Mouse (Mus musculus) naive thymus-derived CD4-positive, alpha-beta T cell, adult 5 months (primary cell): ENCODE data around the gene Fut11. TPM values are rescaled to one million over a fixed set of nuclear protein-coding genes. Genes with fewer than 3 reads are reported as not detected.

ENCODE experiments used
- polyA plus RNA-seq: library from polyadenylated mRNA; unstranded; fragments of 100-300 nt; shearing (Covaris generic); gene quantifications from one replicate; pipeline ENCODE4 v1.2.1, GENCODE M21; 2017

The Fut11 gene
- polyA plus RNA-seq: 8.6 TPM

GRCm38 (mm10) chr14:20694884-20695760 is at the start of gene Fut11:
TSS of gene Fut11 (plus strand) at chr14:20694968.

GRCm38 (mm10) chr14:20656361-20656760 is 38.4 kb upstream of the Fut11 start, which contains the start of gene Myoz1:
TSS of gene Myoz1 (minus strand) at chr14:20656540.

GRCm38 (mm10) chr14:20668154-20668810 is 26.5 kb upstream of the Fut11 start, which contains the start of gene Synpo2l:
TSS of gene Synpo2l (minus strand) at chr14:20668354.

GRCm38 (mm10) chr14:20674064-20674833 is 20.5 kb upstream of the Fut11 start, which contains the start of gene Sec24c:
TSS of gene Sec24c (plus strand) at chr14:20674308.

GRCm38 (mm10) chr14:20702741-20703381 is 8.1 kb downstream of the Fut11 start, which contains the start of gene Chchd1:
TSS of gene Chchd1 (plus strand) at chr14:20703006.

GRCm38 (mm10) chr14:20707201-20708190 is 12.7 kb downstream of the Fut11 start, which contains the start of gene Zswim8:
TSS of gene Zswim8 (plus strand) at chr14:20707552.

GRCm38 (mm10) chr14:20733952-20734774 is 39.4 kb downstream of the Fut11 start, which contains the start of gene Ndst2:
TSS of gene Ndst2 (minus strand) at chr14:20734562.

Other genes with a start within 250 kb of the Fut11 start
- not detected for gene Cfap70, start 242.7 kb upstream of the Fut11 start, polyA plus RNA-seq
- gene Anxa7, start 214.8 kb upstream of the Fut11 start, polyA plus RNA-seq: 35.0 TPM
- 0.88 TPM for gene Mss51, start 198.1 kb upstream of the Fut11 start, polyA plus RNA-seq
- gene Ppp3cb, start 148.4 kb upstream of the Fut11 start, polyA plus RNA-seq: 26.4 TPM
- 1.7 TPM for gene Usp54, start 53.9 kb upstream of the Fut11 start, polyA plus RNA-seq
- gene Myoz1, start 38.4 kb upstream of the Fut11 start, polyA plus RNA-seq: 0.60 TPM
- gene Synpo2l, start 26.6 kb upstream of the Fut11 start, polyA plus RNA-seq: not detected
- gene Sec24c, start 20.7 kb upstream of the Fut11 start, polyA plus RNA-seq: 255 TPM
- gene Chchd1, start 8.0 kb downstream of the Fut11 start, polyA plus RNA-seq: 72.9 TPM
- 55.9 TPM for gene Zswim8, start 12.6 kb downstream of the Fut11 start, polyA plus RNA-seq
- 30.0 TPM for gene Ndst2, start 39.6 kb downstream of the Fut11 start, polyA plus RNA-seq
- 7.2 TPM for gene Camk2g, start 99.1 kb downstream of the Fut11 start, polyA plus RNA-seq
- gene Plau, start 141.7 kb downstream of the Fut11 start, polyA plus RNA-seq: not detected
- 4.4 TPM for gene Vcl, start 234.4 kb downstream of the Fut11 start, polyA plus RNA-seq